Mouse (Mus musculus): ENCODE results near the gene Gkap1.

Gene Gkap1

DNA sequence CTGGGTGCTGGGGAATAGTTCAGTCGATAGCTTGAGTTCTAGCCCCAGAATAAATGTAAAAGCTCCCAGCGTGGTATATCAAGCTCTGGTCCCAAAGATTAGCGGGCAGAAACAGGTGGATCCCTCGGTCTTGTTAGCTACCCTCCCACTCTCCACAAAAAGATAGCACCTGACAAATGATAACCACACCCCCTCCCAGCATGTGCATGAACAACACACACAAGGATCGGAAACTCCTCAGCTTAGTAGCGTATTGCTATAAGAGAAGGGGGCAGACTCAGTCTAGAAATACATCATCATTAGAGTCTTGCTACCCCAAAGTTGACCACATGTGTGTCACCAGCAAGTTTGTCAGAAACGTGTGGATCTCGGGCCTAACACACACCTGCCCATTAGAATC is at the start of gene Gkap1:
Gene Gkap1 (minus strand): TSS at position 101 of the 400 bp plus-strand sequence.
- DNase-seq, result no peak

DNA sequence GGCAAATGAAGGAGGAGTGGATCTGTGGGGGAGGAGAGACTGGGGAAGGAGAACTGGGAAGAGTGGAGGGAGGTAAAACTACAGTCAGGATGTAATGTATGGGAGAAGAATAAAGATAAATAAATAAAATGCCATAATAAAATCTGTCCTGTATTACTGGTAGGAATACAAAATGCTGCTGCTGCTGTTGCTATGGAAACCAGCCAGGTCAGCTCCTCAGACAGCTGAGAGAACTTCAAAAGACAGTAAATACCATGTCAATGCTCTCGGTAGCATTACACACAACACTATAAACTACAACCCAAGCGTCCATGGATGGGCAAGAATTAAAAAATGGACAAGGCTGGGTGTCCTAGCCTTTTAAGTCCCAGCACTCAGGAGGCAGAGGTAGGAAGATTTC is 42.3 kb upstream of the Gkap1 start:
- DNase-seq, result no peak

DNA sequence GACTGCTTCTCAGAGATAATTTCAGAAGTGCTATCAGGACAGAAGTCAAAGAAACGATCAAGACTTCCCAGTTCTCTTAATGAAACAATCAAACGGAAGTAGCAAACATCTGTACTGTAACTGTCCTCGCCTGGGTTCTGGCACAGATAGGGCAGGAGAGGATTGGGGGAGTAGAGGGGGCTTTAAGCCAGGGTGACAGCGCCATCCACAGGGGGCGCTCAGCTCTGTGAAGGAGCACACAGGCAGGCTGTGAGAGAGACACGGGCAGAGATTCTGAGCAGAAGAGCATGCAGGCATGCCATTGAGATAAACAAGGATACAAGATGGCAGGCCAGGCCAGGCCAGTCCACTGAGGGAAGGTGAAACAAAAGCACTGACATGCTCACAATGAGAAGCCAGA is 39.5 kb upstream of the Gkap1 start:
- DNase-seq, result no peak

DNA sequence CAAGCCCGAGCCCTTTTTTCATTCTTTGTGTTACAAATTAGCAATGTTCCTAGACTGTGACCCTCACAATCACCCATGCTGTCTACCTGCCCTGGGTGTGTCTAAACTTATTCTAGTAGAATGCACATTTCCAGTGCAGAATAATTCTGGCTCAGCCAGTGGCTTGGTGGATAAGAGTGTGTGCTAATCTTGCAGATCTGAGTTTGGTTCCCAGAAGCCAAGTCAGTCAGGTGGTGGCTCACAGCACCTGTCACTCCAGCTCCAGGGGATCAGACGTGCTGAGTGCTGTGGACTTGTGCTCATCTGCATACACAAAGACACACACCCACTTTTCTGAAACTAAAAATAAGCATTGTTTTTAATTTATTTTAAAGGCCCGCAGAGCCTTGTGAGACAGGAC is 38.3 kb upstream of the Gkap1 start:
- no peak for DNase-seq

DNA sequence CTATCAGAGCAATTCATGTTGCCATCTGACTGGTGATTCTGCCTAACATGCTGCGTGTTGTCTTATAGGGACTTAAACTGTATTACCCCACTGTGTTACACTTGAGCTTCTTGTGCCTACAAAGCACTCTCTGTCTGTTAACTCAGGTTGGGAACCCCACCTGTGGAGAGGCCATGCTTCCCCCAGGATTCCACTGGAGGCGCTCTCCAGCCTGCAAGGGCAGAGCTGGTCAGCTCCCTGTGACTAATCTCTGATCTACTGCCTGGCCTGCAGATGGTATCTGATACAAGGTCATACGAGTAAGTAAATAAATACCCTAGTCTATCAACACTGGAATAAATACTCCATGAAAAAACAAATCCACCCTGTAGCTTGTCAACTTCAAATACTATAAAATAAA is 35.9 kb upstream of the Gkap1 start:
- DNase-seq, result no peak

DNA sequence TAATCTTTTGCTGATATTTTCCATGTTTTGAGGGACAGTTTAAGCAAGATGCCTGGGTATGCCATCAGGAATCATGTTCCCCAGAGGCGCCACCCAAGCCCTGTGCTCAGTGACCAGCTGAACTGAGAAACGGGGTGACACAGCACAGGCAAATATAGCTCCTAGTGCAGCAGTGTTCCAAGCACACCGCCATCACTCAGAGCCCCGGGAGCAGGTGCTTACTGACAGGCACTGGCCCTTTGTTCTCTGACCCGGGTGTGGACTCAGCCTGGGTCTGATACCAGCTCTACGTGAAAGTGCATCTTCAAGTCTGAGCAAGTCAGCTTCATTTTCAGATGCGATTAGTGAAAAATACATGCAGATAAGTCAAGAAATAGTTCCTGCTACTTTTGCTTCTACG is 34.0 kb upstream of the Gkap1 start:
- no peak for DNase-seq

DNA sequence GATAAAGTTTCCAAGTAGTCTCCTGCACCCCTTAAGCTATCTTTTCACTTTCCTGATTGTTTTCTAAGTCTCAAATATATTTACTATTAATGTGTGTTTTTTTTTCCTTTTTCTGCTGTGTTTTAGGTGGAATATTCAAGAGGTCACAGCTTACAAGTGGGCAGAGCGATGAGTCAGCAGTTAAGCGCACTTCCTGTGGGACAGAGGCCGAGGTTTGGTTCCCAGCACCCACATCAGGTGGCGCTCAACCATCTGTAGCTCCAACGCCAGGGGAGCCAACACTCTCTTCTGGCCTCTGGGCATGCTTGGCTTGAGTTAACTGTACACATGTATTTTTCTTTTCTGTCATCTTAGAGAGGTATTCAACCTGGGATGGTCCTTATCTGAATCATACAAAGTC is 32.0 kb upstream of the Gkap1 start:
- no peak for DNase-seq

DNA sequence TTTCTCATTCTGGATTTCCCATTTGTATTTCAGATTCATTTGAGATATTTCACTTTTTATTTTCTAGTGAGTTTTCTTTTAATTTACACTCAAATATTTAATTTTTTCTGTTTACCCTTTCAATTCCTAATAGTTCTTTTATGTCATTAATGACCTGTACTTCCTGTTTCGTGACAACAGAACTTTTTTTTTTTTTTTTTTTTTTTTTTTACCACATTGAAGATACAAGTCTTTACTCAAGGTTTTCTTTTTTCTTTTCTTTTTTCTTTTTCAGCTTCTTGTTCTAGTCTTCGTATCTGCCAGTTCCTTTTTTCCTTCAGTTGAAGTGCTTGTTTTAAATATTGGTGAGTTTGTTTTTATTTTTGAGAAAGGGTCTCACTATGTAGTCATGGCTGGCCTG is 29.7 kb upstream of the Gkap1 start:
- DNase-seq, result no peak

DNA sequence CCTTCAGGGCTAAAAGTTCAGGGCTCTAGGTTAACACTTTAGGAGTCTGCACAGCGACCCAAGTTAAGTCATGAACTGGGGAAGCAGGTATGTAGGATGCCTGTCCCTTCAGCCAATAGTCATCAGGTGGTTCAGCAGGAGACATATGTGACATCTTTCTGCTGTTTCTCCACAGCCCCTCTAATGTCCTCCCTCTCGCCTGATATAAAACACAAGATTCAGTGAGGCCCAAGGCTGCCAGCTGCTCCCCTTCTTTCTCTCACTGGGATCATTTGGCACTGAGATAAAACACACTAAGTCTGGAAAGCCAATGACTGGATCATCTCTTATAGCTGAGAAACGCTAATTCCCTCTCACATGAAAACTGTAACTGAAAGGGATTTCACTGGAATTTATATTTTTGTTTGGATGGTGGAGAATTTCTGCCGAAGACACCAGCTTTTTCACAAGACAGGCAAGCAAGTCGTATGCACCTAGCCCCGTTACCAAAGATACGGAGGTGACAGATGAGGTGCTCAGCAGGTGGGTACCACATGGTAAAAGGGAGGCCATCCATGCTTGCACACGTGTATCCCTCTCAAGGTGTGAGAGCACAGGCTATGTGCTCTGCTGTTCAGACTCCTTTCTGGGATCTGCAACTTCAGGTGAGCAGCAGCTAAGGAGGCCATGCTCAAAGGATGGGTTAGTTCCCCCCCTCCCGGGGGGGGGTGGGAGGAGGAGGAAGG is 27.1 kb upstream of the Gkap1 start:
- no peak for DNase-seq

DNA sequence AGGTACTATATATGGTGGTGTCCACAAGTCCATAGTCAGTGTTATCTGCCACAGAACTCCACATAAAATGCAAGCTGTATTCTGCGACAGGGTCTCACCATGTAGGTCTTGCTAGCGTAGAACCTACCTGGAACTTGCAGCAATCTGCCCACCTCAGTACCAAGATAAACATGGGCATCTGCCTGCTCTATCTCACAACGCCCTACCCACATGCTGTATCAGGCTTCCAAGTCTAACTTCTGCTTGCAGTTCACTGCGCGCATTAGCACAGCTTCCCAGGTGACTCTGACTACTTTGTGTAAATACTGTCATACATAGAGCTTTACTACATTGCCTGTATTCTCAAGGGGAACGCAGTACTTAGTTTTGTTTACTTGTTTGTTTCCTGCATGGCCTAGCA is 26.5 kb upstream of the Gkap1 start:
- DNase-seq, result no peak

DNA sequence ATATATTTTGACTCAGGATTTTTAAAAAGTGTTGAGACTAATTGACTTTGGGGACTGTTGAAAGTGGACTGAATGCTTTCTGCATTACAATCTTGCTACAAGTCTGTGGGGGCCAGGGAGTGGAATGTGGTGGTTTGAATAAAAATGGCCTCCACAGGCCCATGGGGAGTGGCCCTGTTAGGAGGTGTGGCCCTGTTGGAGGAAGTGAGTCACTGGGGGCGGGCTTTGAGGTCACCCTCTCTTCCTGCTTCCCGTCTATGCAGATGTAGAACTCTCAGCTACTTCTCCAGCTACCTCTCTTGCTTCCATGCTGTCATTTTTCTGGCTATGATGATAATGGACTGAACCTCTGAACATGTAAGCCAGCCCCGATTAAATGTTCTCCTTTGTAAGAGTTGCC is 23.3 kb upstream of the Gkap1 start:
- no peak for DNase-seq

DNA sequence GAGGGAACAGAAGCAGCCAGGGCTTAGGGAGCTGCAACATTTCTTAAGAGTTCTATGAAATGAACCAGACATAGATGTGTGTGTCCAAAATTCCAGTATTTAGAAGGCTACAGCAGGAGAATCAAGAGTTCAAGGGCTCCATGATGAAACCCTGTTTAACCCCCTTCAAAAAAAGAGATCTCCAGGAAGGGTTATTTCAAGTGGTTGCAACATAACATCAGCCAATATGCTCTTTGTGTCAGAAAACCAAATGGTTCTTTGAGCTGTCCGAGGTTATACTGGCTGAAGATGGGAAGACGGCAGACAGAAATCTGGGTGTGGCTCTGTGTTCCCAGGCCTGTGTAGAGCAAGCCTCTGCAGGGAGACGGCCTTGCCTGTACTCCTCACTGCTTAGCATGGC is 20.1 kb upstream of the Gkap1 start:
- no peak for DNase-seq

DNA sequence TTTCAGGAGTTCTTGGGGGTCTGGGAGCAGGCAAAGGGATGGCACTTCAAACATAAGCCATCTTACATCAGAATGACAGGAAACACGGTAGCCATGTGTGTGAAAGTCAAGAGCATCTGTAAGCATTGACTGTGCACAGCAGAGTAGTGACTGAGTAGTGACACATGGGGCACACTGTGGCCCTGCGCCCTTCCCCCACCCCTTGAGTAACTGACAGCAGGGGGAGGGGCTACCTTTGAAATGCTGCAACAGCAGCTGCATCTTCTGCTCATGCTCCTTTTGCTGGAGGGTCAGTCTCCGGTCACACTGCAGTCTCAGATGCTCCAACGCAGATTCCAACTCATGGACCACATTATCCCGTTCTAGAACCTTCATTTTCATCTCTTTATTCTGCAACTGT is 17.3 kb upstream of the Gkap1 start:
- no peak for DNase-seq

DNA sequence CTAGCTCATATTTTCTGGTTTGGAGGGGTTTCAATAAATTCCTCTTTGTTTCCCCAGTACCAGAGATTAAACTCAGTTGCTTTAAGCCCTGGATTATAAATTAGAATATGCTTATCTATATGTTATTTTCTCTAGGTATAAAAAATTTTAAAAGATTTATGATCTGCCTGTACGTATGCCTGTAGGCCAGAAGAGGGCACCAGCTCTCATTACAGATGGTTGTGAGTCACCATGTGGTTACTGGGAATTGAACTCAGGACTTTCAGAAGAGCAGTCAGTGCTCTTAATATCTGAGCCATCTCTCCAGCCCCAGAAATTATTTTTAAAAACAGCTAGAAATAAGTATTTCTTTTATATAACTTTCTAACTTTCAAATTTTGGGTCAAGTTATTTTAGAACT is 13.8 kb upstream of the Gkap1 start:
- DNase-seq, result no peak

DNA sequence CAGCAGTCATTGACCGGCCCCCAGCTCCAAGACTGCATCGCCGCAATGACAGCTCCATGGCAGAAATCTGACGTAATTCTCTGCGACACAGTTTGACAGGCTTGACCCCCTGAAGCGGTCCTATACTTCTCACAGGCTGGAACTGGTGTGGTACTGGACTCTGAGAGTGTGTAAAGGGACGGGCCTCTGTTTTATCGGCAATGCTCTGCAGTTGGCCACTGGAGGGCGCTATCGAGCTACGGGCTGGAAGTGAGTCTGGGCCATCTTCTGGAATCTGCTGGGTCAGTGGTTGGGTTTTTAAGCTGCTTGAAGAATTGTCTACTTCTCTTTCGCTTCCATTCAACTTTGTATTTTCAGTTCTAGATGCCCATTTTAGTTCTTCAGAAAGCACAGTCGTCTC is 12.3 kb upstream of the Gkap1 start:
- DNase-seq, result peak; percentile 70

DNA sequence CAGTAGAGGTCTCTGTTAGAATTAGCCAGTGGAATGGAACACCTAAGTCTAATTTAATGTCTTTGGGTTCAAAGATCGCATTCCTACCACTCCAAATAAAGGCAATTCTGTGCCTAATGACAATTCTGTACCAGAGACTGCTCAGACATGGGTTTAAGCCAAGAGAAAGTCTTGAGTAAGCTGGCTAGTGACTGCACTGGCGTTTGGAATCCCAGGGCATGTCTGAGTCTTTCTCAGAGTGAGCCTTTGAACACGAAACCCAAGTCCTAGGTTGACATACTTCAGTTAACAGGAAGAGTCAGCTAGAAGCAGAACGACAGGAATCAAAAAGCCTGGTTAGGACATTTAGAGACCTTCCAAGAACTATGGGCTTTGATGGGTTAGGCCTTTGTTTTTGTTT is 8.0 kb upstream of the Gkap1 start:
- no peak for DNase-seq

DNA sequence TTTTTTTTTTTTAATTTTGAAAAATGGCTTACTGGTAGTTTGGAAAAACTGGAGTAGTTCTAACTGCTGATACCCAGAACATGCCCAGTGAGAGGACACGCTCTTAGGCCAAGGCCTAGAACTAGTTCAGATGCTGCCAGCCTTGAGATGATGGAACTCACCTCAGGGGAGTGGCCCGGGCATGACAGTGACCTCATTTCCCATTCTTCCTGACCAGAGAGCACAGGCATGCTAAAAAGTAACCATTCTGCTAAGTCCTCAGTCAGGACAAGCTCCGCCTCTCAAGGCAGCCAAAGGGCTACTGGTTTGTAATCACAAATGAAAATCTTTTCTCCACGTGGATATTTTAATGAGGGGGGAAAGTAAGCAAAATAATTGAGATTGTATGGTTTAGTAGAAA is 6.4 kb upstream of the Gkap1 start:
- no peak for DNase-seq

DNA sequence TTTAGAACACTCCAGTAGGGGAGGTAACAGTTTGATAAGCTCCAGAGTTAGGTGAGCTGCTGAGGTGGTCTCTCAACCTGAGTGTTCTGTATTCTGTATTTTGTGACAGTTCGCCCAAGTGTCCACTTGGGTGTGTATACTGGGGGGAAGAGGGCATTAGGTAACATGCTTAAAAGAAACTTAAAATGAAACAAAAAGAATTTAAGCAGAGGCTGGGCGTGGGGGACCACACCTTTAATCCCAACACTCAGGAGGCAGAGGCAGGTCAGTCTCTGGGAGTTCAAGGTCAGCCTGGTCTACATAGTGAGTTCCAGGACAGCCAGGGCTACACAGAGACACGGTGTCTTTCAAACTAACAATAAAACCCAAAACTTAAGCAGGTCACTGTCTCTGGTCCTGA is 5.0 kb upstream of the Gkap1 start:
- DNase-seq, result no peak

DNA sequence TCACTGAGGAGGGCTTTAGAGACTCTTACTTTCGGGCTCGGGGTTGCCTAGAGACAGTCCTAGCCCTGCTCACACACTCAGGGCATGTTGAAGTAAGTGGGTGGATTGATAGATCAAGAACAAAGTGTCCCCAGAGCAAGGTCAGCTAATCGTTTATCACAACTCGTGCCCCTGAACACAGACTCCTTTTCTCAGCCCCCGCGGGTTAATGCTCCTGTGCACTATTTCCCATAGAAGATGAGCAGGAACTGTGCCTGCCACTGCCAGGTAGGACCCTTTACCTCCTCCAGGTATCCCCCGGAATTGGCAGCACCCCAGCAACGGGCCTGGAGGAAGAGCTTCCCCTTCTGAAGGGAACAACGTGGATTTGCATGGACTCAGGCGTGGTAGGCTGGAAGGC is 757 bp upstream of the Gkap1 start:
- no peak for DNase-seq

DNA sequence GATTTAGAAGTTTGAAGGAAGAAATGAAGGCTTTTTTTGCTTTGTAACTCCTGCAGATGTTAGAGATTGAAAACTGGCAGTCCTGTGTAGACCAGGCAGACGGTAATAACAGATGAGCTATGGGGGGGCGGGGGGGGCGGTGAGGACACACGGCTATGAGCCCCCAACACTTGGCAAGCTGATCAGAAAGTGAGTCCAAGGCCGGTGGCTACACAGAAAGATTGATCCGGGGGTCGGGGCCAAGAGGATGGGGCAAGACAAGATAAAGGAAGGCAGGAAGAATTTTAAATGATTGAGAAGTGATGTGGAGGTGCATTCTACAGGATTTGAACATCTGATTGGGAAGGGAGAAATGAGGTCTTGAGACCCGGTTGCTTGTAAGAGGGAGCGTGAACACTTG is 423 bp downstream of the Gkap1 start:
- no peak for DNase-seq

DNA sequence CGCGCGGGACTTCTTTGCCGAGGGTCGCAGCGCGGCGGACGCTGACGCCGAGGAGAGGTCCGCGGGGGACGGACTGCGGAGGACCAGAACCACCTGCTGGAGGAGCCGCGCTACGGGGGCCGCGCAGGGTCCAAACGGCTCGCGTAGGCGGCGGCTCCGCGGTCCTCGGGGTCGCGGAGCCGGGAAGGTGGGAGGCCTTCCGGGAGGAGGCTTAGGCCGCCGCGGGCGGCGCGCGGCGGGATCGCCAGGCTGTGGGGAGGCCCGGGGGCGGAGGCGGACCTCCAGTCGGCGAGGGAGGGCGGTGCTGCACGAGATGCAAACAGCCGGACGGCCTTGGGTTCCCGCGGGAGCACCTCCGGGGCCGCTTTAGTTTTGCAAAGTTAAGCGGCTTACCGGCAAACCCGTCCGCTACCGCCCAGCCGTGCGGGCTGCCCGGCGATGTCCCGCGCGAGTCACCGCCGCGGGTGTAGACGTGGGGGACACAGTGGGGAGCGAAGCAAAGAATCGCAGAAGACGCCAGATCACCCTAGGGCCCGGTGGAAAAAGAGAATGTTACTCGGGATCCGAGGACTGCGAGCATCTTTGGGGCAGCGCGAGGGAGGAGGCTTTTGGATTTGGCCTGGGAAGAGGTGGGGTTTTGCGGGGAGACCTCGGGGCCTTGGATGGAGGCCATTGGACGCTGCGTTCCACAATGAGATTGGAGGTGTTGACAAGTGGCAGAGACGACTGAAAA is 1.1 kb downstream of the Gkap1 start:
- DNase-seq, result peak; percentile 58

DNA sequence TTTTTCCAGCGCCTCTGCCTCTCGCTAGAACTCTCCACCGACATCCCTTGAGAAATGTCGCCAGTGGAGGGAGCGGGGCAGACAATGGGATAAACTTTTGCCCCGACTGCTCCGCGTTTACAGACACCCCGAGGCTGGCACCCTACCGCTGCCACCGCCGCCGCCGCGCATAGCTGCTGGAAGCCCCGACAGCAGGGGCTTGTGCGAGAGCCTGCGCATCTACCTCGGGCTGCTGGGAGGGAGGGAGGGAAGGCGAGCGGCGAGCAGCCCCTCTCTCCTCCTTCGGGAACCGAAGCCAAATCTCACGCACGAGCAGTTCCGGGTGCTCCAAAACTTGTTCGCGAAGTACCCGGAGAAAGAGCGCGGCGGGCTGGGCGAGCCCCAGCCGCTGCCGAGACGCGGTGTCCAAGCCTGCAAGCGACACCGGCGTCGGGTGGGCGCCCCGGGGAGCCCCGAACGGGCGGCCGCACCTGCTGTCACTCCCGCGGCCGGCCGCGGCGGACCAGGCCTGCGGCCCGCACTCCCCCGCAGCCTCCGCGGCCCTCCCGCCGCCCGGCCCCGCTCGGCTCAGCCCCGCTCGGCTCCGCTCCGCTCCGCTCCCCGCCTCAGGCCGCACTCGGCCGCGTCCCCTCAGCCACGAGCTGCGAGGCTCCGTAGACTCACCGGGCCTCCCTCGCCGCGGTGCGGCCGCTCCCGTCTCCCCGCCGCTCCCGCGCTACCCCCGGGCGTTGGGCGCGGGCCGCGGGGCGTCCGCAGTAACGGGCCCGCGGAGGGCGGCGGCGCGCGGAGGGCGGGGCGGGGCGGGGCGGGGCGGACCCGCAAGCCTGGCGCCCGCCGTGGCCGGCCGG is 1.9 kb downstream of the Gkap1 start:
- peak; percentile 31 for DNase-seq

DNA sequence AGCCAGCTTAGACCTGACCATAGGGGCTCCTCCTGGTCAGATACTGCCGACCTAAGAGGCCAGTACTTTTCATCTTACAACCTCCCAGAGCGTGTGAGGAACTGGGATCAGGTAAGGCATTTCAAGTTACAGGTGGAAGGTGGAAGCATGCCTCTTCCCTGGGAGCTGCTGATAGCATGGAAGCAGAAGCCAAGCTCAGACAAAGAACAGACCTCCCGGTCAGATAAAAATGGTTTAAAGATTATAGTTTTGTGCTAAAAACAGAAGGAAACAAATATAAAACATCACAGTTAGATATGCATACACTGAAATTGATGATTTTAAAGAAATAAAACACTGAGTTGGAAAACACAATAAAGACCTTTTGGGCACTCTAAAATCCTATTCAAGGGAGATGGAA is 8.6 kb downstream of the Gkap1 start:
- DNase-seq, result no peak

DNA sequence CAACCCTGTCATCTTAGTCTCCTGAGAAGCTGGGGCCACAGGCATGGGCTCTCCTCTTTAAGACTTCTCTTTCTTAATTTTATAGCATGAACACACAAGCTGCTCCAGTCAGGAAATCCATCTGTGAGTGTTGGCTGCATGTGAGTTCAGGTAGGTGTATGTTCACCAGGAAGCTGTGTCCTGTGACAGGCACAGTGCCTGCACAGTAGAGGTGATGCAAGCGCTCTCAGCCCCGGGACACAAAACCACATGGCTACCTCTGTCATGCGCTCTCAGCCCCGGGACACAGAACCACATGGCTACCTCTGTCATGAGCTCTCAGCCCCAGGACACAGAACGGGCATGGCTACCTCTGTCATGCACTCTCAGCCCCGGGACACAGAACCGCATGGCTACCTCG is 12.0 kb downstream of the Gkap1 start:
- no peak for DNase-seq

Measured in right cerebral cortex, postnatal 25 days (tissue).